Mouse (Mus musculus): ENCODE data around the gene Crybb1.

Crybb1 gene

DNA sequence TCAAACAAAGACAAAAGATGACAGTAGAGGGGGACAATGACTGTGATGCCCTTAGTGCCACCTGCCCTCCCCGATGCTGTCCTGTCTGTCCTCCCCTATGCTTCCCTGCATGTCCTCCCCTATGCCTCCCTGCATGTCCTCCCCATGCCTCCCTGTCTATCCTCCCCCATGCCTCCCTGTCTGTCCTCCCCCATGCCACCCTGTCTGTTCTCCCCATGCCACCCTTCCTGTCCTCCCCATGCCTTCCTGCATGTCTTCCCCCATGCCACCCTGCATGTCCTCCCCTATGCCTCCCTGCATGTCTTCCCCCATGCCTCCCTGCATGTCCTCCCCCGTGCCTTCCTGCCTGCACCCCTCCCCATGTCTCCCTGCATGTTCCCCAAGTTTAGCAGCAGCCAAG, 44.5 kb downstream of the Crybb1 start:
- DNase-seq (ENCODE audit: low read depth in 1 of 2, low spot score in 2 of 2), result no peak

DNA sequence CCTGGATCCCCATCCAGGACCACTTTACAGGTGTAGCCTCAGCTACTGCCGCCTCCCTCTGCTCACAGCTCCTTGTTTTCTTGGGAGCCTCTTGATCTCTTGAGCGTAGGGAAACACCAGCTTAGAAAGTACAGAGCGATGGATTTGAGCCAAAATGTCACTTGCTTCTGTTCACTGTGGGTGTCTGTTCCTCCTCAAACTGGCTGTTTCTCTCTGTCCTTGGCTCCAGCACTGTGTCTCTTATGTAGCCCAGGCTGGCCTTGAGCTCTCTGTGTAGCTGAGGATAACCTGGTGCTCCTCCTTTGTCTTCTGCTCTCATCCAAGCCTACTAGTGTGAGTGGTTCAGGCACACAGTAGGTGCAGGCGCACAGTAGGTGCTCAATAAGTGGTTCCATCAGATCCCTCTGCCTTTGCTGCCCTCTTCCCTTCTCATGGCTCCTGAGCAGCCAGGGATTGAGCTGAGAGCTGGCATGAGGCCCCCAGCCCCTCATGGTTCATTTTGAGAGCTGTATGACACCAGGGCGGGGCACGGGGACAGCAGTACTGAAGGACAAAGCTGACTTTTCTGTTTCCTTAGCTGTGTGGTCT, 45.2 kb downstream of the Crybb1 start:
- no peak for DNase-seq (ENCODE audit: low read depth in 1 of 2, low spot score in 2 of 2)

GRCm38 (mm10) chr5:112301694-112302093, 46.1 kb downstream of the Crybb1 start:
- no peak for DNase-seq (ENCODE audit: low read depth in 1 of 2, low spot score in 2 of 2)

GRCm38 (mm10) chr5:112302310-112302709, 46.7 kb downstream of the Crybb1 start:
- no peak for DNase-seq (ENCODE audit: low read depth in 1 of 2, low spot score in 2 of 2)

DNA sequence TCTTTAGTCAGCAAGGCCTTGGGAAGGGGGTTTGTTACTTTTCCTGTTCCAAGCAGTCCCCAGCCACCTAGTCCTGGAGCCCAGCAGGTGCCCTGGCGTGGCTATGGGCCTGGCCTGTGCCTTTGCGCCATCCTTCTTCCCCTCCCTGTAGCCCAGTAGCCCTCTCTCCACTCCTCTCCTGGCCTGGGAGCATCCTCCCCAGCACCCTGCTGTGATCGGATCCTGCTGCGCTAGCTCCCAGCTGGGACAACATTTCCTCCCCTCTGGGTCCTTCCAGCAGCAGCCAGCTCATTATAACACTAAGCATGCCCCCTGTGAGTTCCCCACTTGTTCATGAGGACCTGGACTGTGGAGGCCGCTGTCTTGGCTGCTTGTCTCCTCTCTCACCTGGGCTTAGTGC, 50.2 kb downstream of the Crybb1 start:
- no peak for DNase-seq (ENCODE audit: low read depth in 1 of 2, low spot score in 2 of 2)

DNA sequence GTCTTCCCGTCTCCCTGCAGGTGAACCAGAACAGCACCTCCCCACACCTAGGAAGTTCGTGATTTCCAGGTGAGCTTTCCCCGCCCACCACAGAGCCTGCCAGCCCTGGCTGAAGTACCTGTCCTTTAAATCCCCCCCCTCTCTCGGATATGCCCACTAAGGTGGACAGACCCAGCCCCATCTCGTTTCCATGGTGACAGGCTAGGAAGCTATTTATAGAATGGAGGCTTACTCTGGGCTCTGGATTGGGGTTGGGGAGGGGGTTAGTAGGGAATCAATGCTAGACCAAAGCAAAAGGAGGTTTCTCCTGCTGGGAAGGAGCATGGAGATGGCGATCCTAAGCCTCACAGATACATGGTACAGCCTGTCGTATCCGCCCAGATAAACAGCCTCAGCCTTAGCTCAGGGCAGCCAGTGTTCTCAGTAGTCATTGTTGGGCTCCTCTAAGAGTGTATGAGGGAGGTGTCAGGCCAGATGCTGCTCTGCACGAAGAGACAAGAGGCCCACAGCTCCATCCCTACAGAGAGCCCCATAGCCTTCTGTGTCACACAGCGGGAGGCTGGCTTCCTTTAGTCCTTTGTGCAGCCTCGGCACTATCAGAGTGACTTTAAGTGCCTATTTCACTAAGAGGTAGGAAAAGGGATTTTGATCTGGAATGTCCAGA, 57.7 kb downstream of the Crybb1 start:
- DNase-seq (ENCODE audit: low read depth in 1 of 2, low spot score in 2 of 2), result no peak

DNA sequence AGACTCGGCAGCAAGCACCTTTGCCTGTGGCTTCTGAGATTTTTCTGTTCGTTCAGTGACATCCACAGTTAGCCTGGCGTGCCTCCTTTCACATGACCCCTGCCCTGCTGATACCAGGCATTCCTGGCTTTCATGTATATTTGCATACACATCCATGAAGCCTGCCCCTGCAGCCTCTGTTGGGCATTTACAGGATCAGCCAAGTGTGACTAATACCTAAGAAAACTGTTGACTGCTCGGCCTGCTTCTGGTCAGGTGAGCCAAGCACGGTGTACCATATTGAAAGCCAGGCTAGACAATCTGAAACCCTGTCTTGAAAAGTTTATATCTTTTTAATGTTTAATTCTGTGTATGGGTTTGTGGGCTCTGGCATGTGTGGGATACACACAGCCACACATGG, 60.9 kb downstream of the Crybb1 start:
- DNase-seq (ENCODE audit: low read depth in 1 of 2, low spot score in 2 of 2), result no peak

- DNase-seq (ENCODE audit: low read depth in 1 of 2, low spot score in 2 of 2), result no peak
Observed at GRCm38 (mm10) chr5:112317328-112317727, 61.7 kb downstream of the Crybb1 start.

Data from monocyte, adult 2 months (primary cell).